Mouse (Mus musculus): ENCODE results near the gene Rusc2.

DNA sequence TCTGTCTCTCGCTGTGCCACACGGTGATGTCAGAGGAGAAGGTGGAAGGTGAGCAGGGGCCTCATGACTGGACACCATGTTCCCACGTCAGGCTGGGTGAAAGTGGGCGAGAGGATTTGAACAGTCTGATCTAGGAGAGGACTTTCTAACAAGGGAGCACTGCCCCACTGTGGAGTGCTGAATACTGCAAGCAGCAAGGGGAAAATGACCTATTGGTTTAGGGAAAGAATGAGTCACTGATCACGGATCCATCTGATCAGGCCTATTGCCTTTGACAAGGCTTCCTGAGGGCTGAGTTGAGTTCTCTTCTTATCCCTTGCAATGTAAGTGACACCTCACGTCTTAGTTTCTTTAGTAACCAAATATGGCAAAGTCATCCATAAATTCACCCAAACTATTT, 28.1 kb upstream of the Rusc2 start:
- TF ChIP-seq CTCF (IDR thresholded peaks at IDR 0.05; ENCODE audit: borderline replicate concordance, insufficient read depth, low read length) (no peak), POLR2A (IDR thresholded peaks at IDR 0.05; ENCODE audit: low read depth, low read length) (no peak)

All from embryonic fibroblast, embryonic 13.5 days (primary cell).